Mouse (Mus musculus): ENCODE data around the gene Cfap74.

DNA sequence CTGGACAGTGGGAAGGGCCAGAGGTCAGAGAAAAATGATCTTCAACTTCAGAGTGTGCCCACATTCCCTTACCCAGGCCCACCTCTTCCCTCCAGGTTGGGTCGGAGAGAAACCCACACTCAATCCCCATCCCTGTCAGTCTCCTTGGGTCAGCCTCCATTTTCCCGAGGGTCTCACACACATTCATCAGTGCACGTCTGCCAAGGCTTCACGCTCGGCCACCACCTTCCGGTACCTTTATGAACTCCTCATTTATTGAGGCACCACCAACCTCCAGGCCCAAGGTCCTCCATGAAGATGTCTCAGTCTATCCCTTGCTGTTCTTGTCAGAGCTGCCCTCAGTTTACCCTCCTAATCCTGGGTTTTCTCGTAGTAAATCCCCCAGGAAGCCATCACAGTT, 62.0 kb downstream of the Cfap74 start:
- TF ChIP-seq CTCF (IDR thresholded peaks at IDR 0.05) = no peak
- no peak for TF ChIP-seq POLR2A (IDR thresholded peaks at IDR 0.05; ENCODE audit: insufficient read depth, low read depth, low read length)
